Mouse (Mus musculus) testis, adult 2 months (tissue): ENCODE results near the gene Lsm5.

Experiments used
- CTCF ChIP-seq: fragments of 200-500 bp; IDR thresholded peaks from 2 replicates; pipeline ENCODE4 v1.5.1; 2012; ENCODE audit warnings: low read depth, mild to moderate bottlenecking, inconsistent platforms, low read length, moderate library complexity; ENCODE audit not compliant: control insufficient read depth, insufficient read depth, insufficient replicate concordance
- POLR2A ChIP-seq: fragments of 200-500 bp; IDR thresholded peaks from 2 replicates; pipeline ENCODE4 v1.6.1; 2012; ENCODE audit warnings: low read depth, mild to moderate bottlenecking, inconsistent platforms, low read length, moderate library complexity; ENCODE audit not compliant: control insufficient read depth

- no peak for TF ChIP-seq CTCF
- no peak for TF ChIP-seq POLR2A
These were observed 52.4 kb downstream of the Lsm5 start for GRCm38 (mm10) chr6:56652121-56652592.
